Mouse (Mus musculus) embryonic stem cell, embryonic (primary cell): ENCODE measurements at regions not wholly inside any gene's neighbourhood (a gene's known extent, or its start where the extent isn't known, plus 50 kb on each side); places are given as distances from the start of the nearest gene placed in this dataset.

Source experiments
- CTCF ChIA-PET, 4 experiments: fragments of 300-600 bp in 2 of 4; fragments of 350-600 bp in 2 of 4; sonication (Branson Sonifier 250); formaldehyde crosslinking; loops; one replicate each; lab custom pipeline; 2022; ENCODE audit warnings: inconsistent platforms in 2 of 4; lab: Charles Lee
- POLR2A ChIA-PET, 4 experiments: fragments of 300-600 bp in 2 of 4; fragments of 350-600 bp in 2 of 4; sonication (Branson Sonifier 250); formaldehyde crosslinking; loops; one replicate each; lab custom pipeline; 2022; ENCODE audit warnings: antibody characterized with exemption in 4 of 4, inconsistent platforms in 1 of 4; lab: Charles Lee

- ChIA-PET POLR2A (interaction anchor here in 3 of 4 experiments (0.6 to 0.7 kb wide), 3 partner anchors 43 to 661 kb away, joined by 3 read pairs; no protein-coding TSS in a partner anchor), CTCF (interaction anchor here (0.6 to 1.0 kb wide), 18 partner anchors 8 to 1173 kb away, joined by 3 to 5 read pairs (median 3); no protein-coding TSS in a partner anchor)
Observed at GRCm38 (mm10) chr8:18345322-18345721, 632.7 kb downstream of the Defb40 start.

GRCm38 (mm10) chr8:18344838-18345237 lies 633.2 kb downstream of the Defb40 start:
- POLR2A ChIA-PET = interaction anchor here in 3 of 4 experiments (0.6 to 0.7 kb wide), 3 partner anchors 43 to 660 kb away, joined by 3 read pairs; no protein-coding TSS in a partner anchor
- CTCF ChIA-PET = interaction anchor here (0.6 to 1.0 kb wide), 18 partner anchors 8 to 1174 kb away, joined by 3 to 5 read pairs (median 3); no protein-coding TSS in a partner anchor

- POLR2A ChIA-PET = no interaction called here
Observed at GRCm38 (mm10) chr8:18335576-18335975, 642.5 kb downstream of the Defb40 start.

GRCm38 (mm10) chr8:18328521-18328920 lies 649.5 kb downstream of the Defb40 start:
- ChIA-PET CTCF (no interaction called here), POLR2A (no interaction called here)

More at GRCm38 (mm10) chr8:18335576-18335975, 642.5 kb downstream of the Defb40 start:
- CTCF ChIA-PET = no interaction called here

GRCm38 (mm10) chr8:18316488-18316887 lies 661.6 kb downstream of the Defb40 start:
- ChIA-PET POLR2A (no interaction called here), CTCF (no interaction called here)

- ChIA-PET POLR2A (no interaction called here), CTCF (interaction anchor here in 1 of 4 experiments (0.7 kb wide), 1 partner anchor 1050 kb away, joined by 4 read pairs; no protein-coding TSS in a partner anchor)
Observed at GRCm38 (mm10) chr8:18311597-18311996, 666.5 kb downstream of the Defb40 start.

- CTCF ChIA-PET = interaction anchor here in 1 of 4 experiments (0.7 kb wide), 1 partner anchor 1049 kb away, joined by 4 read pairs; no protein-coding TSS in a partner anchor
- POLR2A ChIA-PET = no interaction called here
Observed at GRCm38 (mm10) chr8:18310927-18311326, 667.1 kb downstream of the Defb40 start.

GRCm38 (mm10) chr8:18287536-18288237 lies 690.4 kb downstream of the Defb40 start:
- POLR2A ChIA-PET = no interaction called here
- CTCF ChIA-PET = no interaction called here

- CTCF ChIA-PET = no interaction called here
Observed at GRCm38 (mm10) chr8:18279932-18280331, 698.1 kb downstream of the Defb40 start.

GRCm38 (mm10) chr8:18268301-18268700 lies 709.8 kb downstream of the Defb40 start:
- CTCF ChIA-PET = no interaction called here
- POLR2A ChIA-PET = interaction anchor here in 1 of 4 experiments (0.9 kb wide), 1 partner anchor 10 kb away, joined by 3 read pairs; no protein-coding TSS in a partner anchor

More at GRCm38 (mm10) chr8:18279932-18280331, 698.1 kb downstream of the Defb40 start:
- POLR2A ChIA-PET = no interaction called here

- CTCF ChIA-PET = interaction anchor here in 2 of 4 experiments (0.5 to 0.6 kb wide), 3 partner anchors 159 to 306 kb away, joined by 3 to 12 read pairs (median 4); no protein-coding TSS in a partner anchor
- POLR2A ChIA-PET = interaction anchor here in 1 of 4 experiments (0.9 kb wide), 1 partner anchor 10 kb away, joined by 3 read pairs; no protein-coding TSS in a partner anchor
Observed at GRCm38 (mm10) chr8:18258287-18258961, 719.6 kb downstream of the Defb40 start.

GRCm38 (mm10) chr8:18246299-18246698 lies 731.8 kb downstream of the Defb40 start:
- CTCF ChIA-PET = interaction anchor here in 1 of 4 experiments (0.6 kb wide), 1 partner anchor 431 kb away, joined by 5 read pairs; no protein-coding TSS in a partner anchor

GRCm38 (mm10) chr8:18217599-18217998 lies 760.5 kb downstream of the Defb40 start:
- CTCF ChIA-PET = no interaction called here
- POLR2A ChIA-PET = no interaction called here

More at GRCm38 (mm10) chr8:18246299-18246698, 731.8 kb downstream of the Defb40 start:
- POLR2A ChIA-PET = no interaction called here

- ChIA-PET CTCF (no interaction called here), POLR2A (no interaction called here)
Observed at GRCm38 (mm10) chr8:18217192-18217591, 760.9 kb downstream of the Defb40 start.

GRCm38 (mm10) chr8:18216516-18216915 lies 761.5 kb downstream of the Defb40 start:
- CTCF ChIA-PET = no interaction called here
- POLR2A ChIA-PET = interaction anchor here in 1 of 4 experiments (0.6 kb wide), 1 partner anchor 155 kb away, joined by 4 read pairs; no protein-coding TSS in a partner anchor

- POLR2A ChIA-PET = no interaction called here
- CTCF ChIA-PET = no interaction called here
Observed at GRCm38 (mm10) chr8:18210067-18210466, 768.0 kb downstream of the Defb40 start.

GRCm38 (mm10) chr8:18208658-18209057 lies 769.4 kb downstream of the Defb40 start:
- ChIA-PET POLR2A (no interaction called here), CTCF (interaction anchor here in 1 of 4 experiments (0.7 kb wide), 1 partner anchor 691 kb away, joined by 3 read pairs; no protein-coding TSS in a partner anchor)

GRCm38 (mm10) chr8:18187486-18187885 lies 790.6 kb downstream of the Defb40 start:
- ChIA-PET POLR2A (no interaction called here), CTCF (no interaction called here)

GRCm38 (mm10) chr8:18175544-18176092 lies 802.4 kb downstream of the Defb40 start:
- CTCF ChIA-PET = interaction anchor here in 2 of 4 experiments (0.6 kb wide), 2 partner anchors 212 to 386 kb away, joined by 3 to 4 read pairs; no protein-coding TSS in a partner anchor
- POLR2A ChIA-PET = no interaction called here
